Mouse (Mus musculus) heart, adult 8-10 months (tissue): ENCODE results near the gene Cfap45. TPM values are rescaled to one million over a fixed set of nuclear protein-coding genes. Genes with fewer than 3 reads are reported as not detected.
A peak's percentile ranks its signal among the peaks of the same experiment; 100 is the strongest.

Experiments
- DNase-seq: peaks from one replicate; pipeline ENCODE4 v3.0.0; 2022; ENCODE audit warnings: low spot score
- total RNA-seq, 4 experiments: library from RNA; stranded (reverse); gene quantifications; 2 replicates each; pipeline ENCODE4 v1.2.4; 2022

Gene Cfap45
- total RNA-seq, 4 experiments from 2014 or later = 0.19 to 0.98 (median 0.46) TPM

DNA sequence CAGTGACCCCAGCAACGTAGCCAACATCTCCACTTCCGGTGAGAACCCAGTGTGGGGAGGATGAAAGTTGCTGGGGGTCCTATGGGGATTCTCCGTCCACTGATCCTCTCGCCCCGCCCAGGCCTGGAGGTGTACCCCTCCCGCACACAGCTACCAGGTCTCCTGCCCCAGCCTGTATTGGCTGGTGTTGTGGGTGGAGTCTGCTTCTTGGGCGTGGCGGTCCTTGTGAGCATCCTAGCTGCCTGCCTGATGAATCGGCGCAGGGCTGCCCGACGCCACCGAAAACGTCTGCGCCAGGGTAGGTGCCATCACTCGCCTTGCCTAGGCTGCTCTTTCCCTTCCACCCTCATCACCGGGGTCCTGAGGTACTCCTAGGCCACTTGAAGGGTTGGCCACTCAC lies 24.6 kb upstream of the Cfap45 start:
- DNase-seq = no peak

DNA sequence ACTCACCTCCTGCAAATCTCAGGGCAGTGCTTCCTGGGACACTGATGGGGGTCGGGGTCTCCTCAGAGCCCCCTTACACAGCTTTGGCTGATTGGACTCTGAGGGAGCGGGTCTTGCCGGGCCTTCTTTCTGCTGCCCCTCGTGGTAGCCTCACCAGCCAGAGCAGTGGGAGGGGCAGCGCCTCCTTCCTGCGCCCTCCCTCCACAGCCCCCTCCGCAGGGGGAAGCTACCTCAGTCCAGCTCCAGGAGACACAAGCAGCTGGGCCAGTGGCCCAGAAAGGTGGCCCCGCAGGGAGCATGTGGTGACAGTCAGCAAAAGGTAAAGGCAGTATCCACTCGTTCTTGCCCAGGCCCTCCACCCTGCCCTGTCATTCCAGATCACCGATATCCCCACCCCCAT lies 23.2 kb upstream of the Cfap45 start:
- no peak for DNase-seq

GRCm38 (mm10) chr1:172499765-172500441 lies 20.7 kb upstream of the Cfap45 start, which contains the start of gene Tagln2:
TSS of gene Tagln2 (plus strand) at chr1:172500047.
- peak; percentile 92 for DNase-seq

GRCm38 (mm10) chr1:172500451-172501370 lies 19.9 kb upstream of the Cfap45 start:
- peak; percentile 66 for DNase-seq

DNA sequence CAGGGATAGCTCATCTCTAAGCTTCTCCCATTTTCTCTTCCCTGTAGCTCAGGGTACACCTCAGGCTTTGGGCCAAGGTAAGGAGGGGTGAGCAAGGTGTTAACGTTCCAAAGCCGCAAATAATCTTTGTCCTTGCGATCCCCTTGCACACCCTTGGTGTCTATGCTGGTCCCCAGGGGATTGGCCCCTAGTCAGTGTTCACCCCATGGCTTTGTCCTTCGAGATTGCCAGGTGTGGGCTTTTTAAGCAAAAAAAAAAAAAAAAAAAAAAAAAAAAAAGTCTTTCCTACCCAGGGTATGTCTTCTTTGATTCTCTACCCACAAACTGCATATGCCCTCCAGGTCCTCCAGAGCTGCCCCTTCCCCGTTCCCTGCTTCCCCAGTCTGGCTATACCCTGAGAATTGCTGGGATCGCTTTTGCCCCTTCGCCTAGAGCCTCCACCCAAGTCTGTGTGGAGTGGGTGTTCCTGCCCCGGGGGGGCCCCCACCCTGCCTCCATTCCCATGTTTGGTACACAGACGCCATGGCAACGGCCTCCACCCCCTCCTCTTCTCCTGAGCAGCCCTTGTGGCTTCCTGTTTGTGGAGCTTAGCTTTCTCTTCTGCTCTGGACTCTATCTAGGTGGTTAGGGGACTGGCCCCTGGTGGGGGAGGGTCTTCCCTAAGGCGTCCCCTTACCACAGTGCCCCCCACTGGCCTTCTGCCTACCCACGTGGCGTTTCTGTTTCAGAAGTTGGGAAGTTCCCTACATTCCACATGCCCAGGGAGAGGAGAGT lies 19.0 kb upstream of the Cfap45 start:
- peak; percentile 88 for DNase-seq

GRCm38 (mm10) chr1:172502145-172503110 lies 18.2 kb upstream of the Cfap45 start:
- peak; percentile 44 for DNase-seq

DNA sequence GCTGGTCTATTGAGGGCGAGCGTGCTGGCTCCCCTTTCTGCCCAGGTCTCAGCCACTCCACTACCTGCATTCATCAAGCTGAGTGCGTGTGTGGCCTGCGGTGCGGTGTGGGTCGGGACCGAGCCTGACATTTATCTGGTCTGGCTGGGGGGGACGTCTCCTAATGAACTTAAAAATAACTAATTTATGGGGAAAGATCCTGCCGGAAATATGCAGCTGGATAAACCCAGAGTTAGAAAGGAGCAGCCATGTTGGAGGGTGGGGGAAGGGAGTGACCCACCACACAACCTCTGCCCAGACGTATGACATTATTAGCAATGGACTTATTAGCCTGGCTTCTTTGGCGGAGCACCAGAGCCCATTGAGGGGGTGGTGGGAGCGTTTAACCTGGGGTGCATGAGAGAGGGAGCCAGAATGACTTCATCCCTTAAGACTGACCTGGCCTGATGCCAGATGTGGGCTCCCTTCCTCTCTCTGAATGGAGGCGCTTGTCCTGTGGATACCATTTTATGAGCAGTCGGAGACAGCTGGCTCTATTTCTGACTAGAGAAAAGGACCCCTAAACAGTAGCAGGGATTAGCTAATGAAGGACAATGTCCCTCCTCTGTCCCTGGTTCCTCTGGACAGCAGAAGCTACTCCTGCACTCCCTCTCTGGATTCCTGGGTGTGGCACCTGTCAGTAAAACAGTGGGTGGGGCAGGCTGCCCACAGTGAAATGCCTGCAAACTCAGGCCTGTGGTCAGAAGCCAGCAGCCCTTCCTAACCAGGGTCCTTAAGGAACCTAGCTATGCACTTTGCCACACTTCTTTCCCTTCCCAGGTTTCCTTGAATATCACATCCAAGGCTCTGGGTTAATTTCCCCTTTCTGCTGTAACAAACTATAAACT lies 17.2 kb upstream of the Cfap45 start:
- DNase-seq = peak; percentile 44

GRCm38 (mm10) chr1:172504756-172505155 lies 15.8 kb upstream of the Cfap45 start:
- no peak for DNase-seq

DNA sequence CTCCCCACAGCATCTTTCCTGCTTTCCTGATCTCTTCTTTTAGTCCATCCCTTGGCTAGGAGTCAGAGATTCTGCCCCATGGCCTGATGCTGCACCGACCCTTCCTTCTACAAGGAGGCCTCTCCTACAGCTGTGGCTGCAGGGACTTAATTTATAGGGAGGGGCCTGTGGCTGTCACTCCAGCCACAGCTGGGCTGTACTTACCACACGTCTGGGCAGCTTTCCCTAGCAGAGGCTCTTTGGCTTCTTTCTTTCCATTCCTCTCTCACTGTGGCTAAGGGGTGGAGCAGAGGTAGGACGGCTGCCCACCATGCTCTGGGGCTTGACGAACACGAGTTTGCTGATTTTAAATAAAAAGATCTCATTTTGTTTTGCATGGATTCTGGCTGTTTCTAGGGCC lies 13.6 kb upstream of the Cfap45 start:
- DNase-seq = no peak

DNA sequence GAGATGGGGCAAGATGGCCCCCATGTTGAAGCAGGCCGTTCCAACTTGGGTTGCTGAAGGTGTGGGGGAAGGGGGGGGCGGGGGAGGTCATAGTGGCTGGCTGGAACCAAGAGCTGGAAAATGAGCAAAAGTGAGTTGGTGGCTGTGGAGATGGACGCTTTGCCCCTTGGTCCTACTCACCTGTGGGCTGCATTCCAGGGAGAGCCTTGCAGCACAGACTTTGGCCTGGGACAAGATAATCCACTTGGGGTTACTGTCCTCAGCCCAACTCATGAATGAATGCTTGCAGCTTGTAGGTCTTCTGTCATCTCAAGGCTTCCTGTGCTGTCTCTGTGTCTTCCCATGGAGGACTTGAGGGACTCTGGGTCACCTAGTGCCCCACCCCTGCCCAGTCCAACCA lies 12.9 kb upstream of the Cfap45 start:
- no peak for DNase-seq

DNA sequence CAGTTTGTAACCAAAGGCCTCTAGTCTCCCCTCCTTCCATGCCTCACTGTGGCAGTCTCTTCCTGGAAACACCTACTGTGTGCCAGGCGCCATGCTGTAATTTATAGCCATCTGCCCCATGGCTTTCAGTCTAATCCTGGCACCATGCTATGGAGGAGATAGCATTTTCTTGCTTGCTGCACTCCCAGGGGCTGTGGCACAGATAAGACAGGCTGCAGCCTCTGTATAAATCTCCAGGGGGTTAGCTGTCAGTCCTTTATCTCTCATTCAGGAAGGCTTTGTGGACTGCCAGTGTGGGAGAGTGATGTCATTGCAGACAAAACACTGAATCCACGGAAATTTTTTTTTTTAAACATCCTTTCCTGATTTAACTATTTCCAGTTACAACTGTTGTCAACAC lies 12.4 kb upstream of the Cfap45 start:
- no peak for DNase-seq

DNA sequence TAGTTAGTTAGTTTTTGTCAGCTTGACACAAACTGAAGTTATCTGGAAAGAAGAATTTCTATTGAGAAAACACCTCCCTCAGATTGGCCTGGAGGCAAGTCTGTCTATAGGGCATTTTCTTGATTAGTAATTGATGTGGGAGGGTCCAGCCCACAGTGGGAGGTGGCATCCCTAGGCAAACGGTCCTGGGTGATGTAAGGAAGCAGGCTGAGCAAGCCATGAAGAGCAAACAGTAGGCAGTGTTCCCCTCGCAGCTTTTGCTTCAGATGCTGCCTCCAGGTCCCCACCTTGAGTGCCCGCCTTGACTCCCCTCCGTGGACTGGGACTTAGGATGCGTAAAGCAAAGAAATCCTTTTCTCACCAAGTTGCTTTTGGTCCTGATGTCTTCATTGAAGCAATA lies 11.4 kb upstream of the Cfap45 start:
- no peak for DNase-seq

DNA sequence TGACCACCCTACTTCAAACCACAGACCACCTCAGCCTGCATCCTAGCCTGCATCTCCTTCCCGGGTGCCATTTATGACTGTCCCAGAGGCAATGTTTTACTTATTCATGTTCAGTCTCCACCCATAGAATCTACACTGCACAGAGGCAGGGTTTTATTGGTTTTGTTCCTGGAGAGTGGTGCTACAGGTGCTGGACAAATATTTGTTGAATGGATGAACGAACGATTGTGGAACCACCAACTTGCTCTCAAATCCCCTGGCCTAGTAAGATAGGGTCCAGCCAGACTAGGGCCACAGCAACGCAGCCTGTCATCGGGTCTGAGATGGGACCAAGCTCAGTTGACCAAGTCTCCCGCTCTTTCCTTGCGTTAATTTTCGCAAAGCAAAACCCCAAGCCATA lies 10.6 kb upstream of the Cfap45 start:
- no peak for DNase-seq

GRCm38 (mm10) chr1:172510421-172510972 lies 10.1 kb upstream of the Cfap45 start:
- no peak for DNase-seq

DNA sequence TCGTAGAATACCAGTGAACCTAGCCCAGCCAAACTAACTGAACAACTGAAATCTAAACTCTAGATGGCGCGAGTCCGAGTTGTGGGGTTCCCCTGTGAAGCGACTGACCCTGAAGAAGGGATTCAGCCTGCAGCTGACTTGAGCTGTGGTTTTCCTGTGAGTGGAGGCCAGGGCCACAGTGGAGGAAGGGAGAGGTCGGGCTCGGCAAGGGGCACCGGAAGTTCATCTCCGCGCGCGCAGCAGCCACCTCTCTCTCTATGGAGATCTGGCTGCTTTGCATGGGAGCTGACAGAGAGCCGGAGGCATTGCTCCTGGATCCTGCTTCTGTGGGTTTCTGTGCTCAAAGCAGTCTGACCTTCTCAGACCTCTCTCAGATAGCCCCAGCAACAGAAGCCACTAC lies 7.6 kb upstream of the Cfap45 start:
- peak; percentile 85 for DNase-seq

DNA sequence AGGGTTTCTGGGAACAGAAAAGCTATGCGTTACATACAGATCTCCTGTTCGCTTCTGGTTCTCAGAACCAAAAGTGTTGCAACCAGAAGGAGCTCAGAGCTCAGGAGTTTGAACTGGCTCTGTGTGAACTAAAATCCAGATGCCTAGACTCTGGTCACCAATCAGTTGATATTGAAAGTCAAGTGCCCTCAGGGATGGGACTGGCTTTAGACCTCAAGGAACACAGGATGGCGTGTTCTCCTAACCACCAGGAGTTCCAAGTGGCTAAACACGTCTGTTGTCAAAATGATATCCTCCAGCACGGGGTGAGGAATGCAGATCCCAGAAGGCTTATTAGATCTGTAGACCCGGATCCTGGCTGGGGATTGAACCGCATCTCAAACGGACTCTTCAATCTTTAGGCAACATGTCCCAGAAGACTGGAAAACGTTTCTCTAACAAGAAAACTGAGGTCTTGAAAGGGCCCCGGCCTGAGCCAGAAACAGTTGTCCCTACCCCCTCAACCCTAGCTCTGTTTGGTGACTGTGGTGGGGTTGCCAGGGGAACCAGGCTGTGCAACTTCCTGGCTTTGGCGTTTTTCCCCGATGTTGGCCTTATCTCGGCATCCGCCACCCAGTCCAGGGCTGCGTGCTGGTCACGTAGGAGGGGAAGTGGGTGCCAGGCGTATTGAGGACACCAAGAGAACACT lies 6.9 kb upstream of the Cfap45 start:
- DNase-seq = peak; percentile 86

GRCm38 (mm10) chr1:172514213-172514529 lies 6.4 kb upstream of the Cfap45 start:
- no peak for DNase-seq

- DNase-seq = peak; percentile 59
Observed at GRCm38 (mm10) chr1:172514551-172515268, 5.9 kb upstream of the Cfap45 start.
